Comparison of ENCODE assay signal across 12 mouse cellular contexts in genomic region chr3:157024580-157024979, GRCm38 (mm10).
"Had no signal": no experiment of that assay in that cellular context is flagged by ENCODE, and none has a peak within 500 bp of the region (broad histone marks: within the 10 kb centered on the region; RNA-seq: fewer than 3 reads in every experiment).

No protein-coding gene starts in this region.

- H3K27ac ChIP-seq: hindbrain, postnatal 0 days; limb, embryonic 13.5 days; liver, embryonic 14.5 days; midbrain, embryonic 12.5 days; neural tube, embryonic 13.5 days had no signal

- H3K9ac ChIP-seq: limb, embryonic 13.5 days; liver, embryonic 14.5 days; midbrain, embryonic 12.5 days; neural tube, embryonic 13.5 days had no signal

- H3K4me3 ChIP-seq: limb, embryonic 13.5 days; midbrain, embryonic 12.5 days; neural tube, embryonic 13.5 days had no signal

- H3K36me3 ChIP-seq: limb, embryonic 13.5 days; midbrain, embryonic 12.5 days; neural tube, embryonic 13.5 days had no signal

- H3K4me1 ChIP-seq: limb, embryonic 13.5 days; midbrain, embryonic 12.5 days; neural tube, embryonic 13.5 days had no signal

- ATAC-seq: hindbrain, postnatal 0 days had no signal

- H3K27me3 ChIP-seq: limb, embryonic 13.5 days; midbrain, embryonic 12.5 days; neural tube, embryonic 13.5 days had no signal

- H3K4me2 ChIP-seq: limb, embryonic 13.5 days; midbrain, embryonic 12.5 days; neural tube, embryonic 13.5 days had no signal

- DNase-seq: kidney, postnatal 14 days; left cerebral cortex, postnatal 4 days; retina, postnatal 1 day; right cerebral cortex, postnatal 4 days; spleen, adult 18-20 months; thymus, adult 2 months; thymus, postnatal 25 days had no signal

- H3K9me3 ChIP-seq: limb, embryonic 13.5 days; midbrain, embryonic 12.5 days; neural tube, embryonic 13.5 days had no signal
